Mouse (Mus musculus) midbrain, embryonic 15.5 days (tissue): ENCODE results near the gene Abhd16a. TPM values are rescaled to one million over a fixed set of nuclear protein-coding genes. Genes with fewer than 3 reads are reported as not detected.
A peak's percentile ranks its signal among the peaks of the same experiment; 100 is the strongest.

Source experiments
- ATAC-seq: fragments of 200-750 bp; cut with Nextera tagmentation; replicated peaks from 2 replicates; pipeline ENCODE4 v1.8.0; 2017; ENCODE audit warnings: moderate TSS enrichment
- H3K27ac ChIP-seq: fragments of 300-500 bp; sonication (generic); 2 replicates; pipeline ENCODE4 v1.5.1; 2015; ENCODE audit warnings: mild to moderate bottlenecking, inconsistent platforms
- H3K27me3 ChIP-seq: fragments of 300-500 bp; sonication (generic); replicated peaks from 2 replicates; pipeline ENCODE4 v1.6.1; 2015; ENCODE audit warnings: inconsistent platforms
- H3K36me3 ChIP-seq: fragments of 300-500 bp; sonication (generic); replicated peaks from 2 replicates; pipeline ENCODE4 v1.6.1; 2015; ENCODE audit warnings: inconsistent platforms
- H3K4me1 ChIP-seq: fragments of 300-500 bp; sonication (generic); 2 replicates; pipeline ENCODE4 v1.6.1; 2015; ENCODE audit warnings: inconsistent platforms
- H3K4me2 ChIP-seq: fragments of 300-500 bp; sonication (generic); 2 replicates; pipeline ENCODE4 v1.6.1; 2015; ENCODE audit warnings: inconsistent platforms, mild to moderate bottlenecking, moderate library complexity
- H3K4me3 ChIP-seq: fragments of 300-500 bp; sonication (generic); 2 replicates; pipeline ENCODE4 v1.5.1; 2015; ENCODE audit warnings: mild to moderate bottlenecking, inconsistent platforms
- H3K9ac ChIP-seq: fragments of 300-500 bp; sonication (generic); 2 replicates; pipeline ENCODE4 v1.6.1; 2015; ENCODE audit warnings: mild to moderate bottlenecking, inconsistent platforms
- H3K9me3 ChIP-seq: fragments of 300-500 bp; sonication (generic); 2 replicates; pipeline ENCODE4 v1.6.1; 2016; ENCODE audit warnings: inconsistent platforms
- WGBS: fragments of 180-500 bp; shearing (Covaris S2); methylation state at CpG from one replicate; pipeline ENCODE4 v1.1.7; 2015; ENCODE audit warnings: mixed read lengths; 5-methylcytosine and 5-hydroxymethylcytosine counted together
- polyA plus RNA-seq: library from polyadenylated mRNA; unstranded; fragments of >200 nt; fragmentation: Nextera tagmentation; extraction: Ambion mirVana; gene quantifications from 2 replicates; pipeline ENCODE4 v1.2.1, GENCODE M21; 2015

The Abhd16a gene
- polyA plus RNA-seq, 1 experiment from 2014 or later, result 105 TPM

DNA sequence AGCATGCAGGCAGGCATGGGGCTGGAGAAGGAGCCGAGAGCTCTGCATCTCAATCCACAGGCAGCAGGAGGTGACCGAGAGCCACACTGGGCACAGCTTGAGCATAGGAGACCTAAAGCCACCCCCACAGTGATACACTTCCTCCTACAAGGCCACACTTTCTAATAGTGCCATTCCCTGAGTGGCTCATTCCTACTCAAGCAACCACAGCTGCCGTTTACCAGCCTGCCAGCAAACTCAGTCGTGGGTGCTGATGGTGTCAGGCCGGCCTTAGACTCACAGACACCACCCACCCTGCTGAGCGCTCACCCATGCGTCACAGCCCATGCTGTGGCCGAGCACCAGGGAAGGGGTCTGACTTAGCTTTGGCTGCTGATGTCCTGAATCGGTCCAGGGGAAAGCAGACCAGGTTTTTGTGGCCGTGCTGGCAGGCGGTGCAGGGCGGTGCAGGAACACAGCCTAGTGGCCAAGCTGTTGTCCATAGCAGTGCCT, 8.1 kb downstream of the Abhd16a start:
- 70% methylated on average over 12 of the region's 12 CpGs for WGBS
- Histone ChIP-seq H3K27me3 (no peaks in the 10 kb centered on the region), H3K4me1 (no peaks in the 10 kb centered on the region), H3K4me3 (no peak overlapping the region), H3K27ac (no peak overlapping the region), H3K36me3 (peaks cover 39% of the 10 kb centered on the region), H3K9ac (no peak overlapping the region), H3K4me2 (no peak overlapping the region), H3K9me3 (no peaks in the 10 kb centered on the region)
- no peak for ATAC-seq

DNA sequence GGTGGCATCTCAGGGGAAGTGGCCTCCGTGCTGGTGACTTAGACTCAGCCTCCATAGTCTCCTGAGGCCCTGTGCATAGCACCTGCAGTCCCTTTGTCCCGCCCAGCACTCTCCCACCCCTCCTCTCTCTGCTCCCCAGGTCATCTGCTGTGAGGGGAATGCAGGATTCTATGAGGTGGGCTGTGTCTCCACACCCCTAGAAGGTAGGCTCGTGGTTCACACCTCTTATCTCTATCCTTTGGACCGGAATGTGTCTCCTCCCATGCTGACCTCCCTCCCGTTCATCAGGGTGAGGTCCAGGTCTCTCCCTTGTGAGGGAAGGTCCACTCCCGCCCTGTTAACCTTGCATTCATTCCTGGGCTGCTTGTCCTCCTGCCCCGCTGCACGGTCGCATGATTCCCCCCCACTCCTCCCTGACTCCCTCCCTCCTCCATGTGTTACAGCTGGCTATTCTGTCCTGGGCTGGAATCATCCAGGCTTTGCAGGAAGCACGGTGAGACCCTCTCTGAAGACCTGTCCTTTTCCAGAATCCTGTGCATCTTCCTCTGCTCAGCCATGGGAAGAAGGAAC, 11.2 kb downstream of the Abhd16a start:
- Histone ChIP-seq H3K4me2 (no peak overlapping the region), H3K27me3 (no peaks in the 10 kb centered on the region), H3K4me3 (no peak overlapping the region), H3K9me3 (no peaks in the 10 kb centered on the region), H3K36me3 (peaks cover 50% of the 10 kb centered on the region), H3K9ac (no peak overlapping the region), H3K4me1 (no peaks in the 10 kb centered on the region), H3K27ac (no peak overlapping the region)
- no peak for ATAC-seq
- 76% methylated on average over 10 of the region's 10 CpGs for WGBS

DNA sequence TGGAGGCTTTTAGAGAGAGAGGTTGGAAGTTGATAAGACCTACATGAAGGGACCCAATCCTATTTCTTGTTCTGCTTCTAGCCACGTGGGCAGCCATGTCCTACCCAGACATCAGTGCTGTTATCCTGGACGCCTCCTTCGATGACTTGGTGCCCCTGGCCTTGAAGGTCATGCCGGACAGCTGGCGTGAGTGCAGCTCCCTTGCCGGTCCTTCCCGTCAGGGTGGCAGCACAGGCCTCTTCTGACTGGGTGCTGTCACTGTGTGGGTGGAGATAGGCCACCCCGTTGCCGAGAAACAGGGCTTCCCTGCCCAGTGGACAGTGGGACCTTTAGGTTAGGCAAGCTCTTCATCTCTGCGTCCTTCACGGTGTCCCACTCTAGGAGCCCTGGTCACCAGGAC, 12.1 kb downstream of the Abhd16a start:
- Histone ChIP-seq H3K27me3 (no peaks in the 10 kb centered on the region), H3K4me2 (no peak overlapping the region), H3K9ac (no peak overlapping the region), H3K36me3 (peaks cover 50% of the 10 kb centered on the region), H3K4me3 (no peak overlapping the region), H3K4me1 (peaks cover 6% of the 10 kb centered on the region; the same call in 1 of the 2 replicates), H3K9me3 (no peaks in the 10 kb centered on the region), H3K27ac (no peak overlapping the region)
- 90% methylated on average over 11 of the region's 11 CpGs for WGBS
- no peak for ATAC-seq

DNA sequence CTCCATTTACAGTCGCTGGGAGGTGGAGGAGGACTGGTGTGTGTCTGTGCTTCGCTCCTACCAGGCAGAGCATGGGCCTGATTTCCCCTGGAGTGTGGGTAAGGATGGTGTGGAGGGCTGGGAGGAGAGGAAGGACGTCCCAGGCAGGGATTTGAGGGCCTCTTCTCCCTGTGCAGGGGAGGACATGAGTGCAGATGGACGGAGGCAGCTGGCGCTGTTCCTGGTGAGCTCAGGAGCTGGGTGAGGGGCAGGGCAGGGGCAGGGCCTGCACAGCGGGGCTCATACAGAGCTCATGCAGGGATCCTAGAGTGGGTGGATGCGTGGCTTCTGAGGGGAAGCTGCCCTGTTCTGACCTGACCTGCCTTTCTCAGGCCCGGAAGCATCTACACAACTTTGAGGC, 13.2 kb downstream of the Abhd16a start:
- Histone ChIP-seq H3K4me1 (peaks cover 6% of the 10 kb centered on the region; the same call in 1 of the 2 replicates), H3K9me3 (no peaks in the 10 kb centered on the region), H3K9ac (no peak overlapping the region), H3K36me3 (peaks cover 39% of the 10 kb centered on the region; the same call in 1 of the 2 replicates), H3K4me2 (no peak overlapping the region), H3K27ac (no peak overlapping the region), H3K27me3 (no peaks in the 10 kb centered on the region), H3K4me3 (no peak overlapping the region)
- 68% methylated on average over 8 of the region's 8 CpGs for WGBS
- ATAC-seq, result no peak

DNA sequence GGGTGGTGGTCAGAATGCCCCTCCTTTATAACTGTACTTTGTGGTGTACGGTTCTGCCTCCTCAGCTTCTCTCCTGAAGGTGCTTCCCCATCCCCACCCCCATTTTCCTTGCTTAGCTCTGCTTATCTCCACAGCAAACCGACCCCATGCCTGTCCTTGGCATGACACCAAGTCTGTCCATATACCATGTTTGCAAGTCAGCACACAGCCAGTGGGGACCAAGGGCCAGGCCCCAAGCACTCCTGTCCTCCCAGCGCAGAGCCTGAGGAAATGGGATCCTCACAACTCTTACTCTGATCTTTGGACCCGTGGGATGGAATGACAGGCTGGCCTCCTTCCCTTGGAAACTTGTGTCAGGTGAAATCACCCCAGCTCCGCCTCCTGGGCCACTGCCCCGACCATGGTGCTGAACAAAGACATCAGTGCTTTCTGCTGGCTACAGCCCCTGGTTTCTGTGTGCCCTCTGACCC, 14.2 kb downstream of the Abhd16a start:
- Histone ChIP-seq H3K27ac (no peak overlapping the region), H3K36me3 (peaks cover 38% of the 10 kb centered on the region; the same call in 1 of the 2 replicates), H3K9me3 (no peaks in the 10 kb centered on the region), H3K4me1 (peaks cover 6% of the 10 kb centered on the region; the same call in 1 of the 2 replicates), H3K27me3 (no peaks in the 10 kb centered on the region), H3K9ac (no peak overlapping the region), H3K4me3 (no peak overlapping the region), H3K4me2 (no peak overlapping the region)
- WGBS, result 71% methylated on average over 6 of the region's 6 CpGs
- ATAC-seq, result no peak

DNA sequence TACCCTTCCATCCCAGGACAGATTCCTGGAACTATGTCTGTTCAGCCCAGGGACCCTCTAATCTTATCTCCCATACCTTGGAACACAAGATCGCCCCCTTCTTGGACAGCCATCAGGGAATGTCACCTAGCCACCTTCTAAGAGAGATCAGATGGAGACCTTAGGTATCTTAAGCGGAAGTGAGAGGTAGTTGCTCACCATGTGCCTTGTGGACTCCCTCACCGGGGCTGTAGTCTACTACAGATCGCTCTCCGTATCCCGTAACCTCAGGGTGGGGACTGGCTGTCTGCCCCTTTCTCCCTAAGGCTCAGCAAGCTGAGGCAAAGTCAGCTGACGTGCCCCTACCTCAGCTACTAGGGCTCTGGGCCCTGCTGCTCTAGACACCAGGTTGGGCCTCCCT, 15.0 kb downstream of the Abhd16a start:
- ATAC-seq, result no peak
- Histone ChIP-seq H3K4me2 (no peak overlapping the region), H3K4me3 (no peak overlapping the region), H3K36me3 (peaks cover 33% of the 10 kb centered on the region; the same call in 1 of the 2 replicates), H3K9me3 (no peaks in the 10 kb centered on the region), H3K27ac (no peak overlapping the region), H3K27me3 (no peaks in the 10 kb centered on the region), H3K4me1 (peaks cover 6% of the 10 kb centered on the region; the same call in 1 of the 2 replicates), H3K9ac (no peak overlapping the region)
- WGBS, result 94% methylated on average over 7 of the region's 7 CpGs

DNA sequence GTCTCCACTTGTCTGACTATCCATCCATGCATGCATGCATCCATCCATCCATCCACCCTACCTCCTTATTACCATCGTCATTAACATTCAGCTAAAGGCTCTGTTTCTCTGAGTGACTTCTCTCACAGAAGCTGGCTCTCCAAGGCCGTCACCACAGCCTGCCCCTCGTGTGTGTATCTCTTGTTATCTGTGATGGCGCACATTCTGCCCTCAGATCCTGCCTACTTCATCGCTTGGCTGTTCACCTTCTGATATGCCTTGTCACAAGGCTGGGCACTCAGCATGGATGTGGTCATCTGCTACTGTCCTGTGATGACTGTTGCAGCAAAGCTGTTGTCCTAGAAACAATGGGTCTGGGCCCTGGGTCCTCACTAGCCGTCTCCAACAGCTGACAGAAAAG, 15.7 kb downstream of the Abhd16a start:
- WGBS, result 72% methylated on average over 6 of the region's 6 CpGs
- Histone ChIP-seq H3K9me3 (no peaks in the 10 kb centered on the region), H3K27me3 (no peaks in the 10 kb centered on the region), H3K4me2 (no peak overlapping the region), H3K27ac (no peak overlapping the region), H3K4me3 (no peak overlapping the region), H3K9ac (no peak overlapping the region), H3K4me1 (peaks cover 6% of the 10 kb centered on the region; the same call in 1 of the 2 replicates), H3K36me3 (peaks cover 33% of the 10 kb centered on the region; the same call in 1 of the 2 replicates)
- no peak for ATAC-seq

DNA sequence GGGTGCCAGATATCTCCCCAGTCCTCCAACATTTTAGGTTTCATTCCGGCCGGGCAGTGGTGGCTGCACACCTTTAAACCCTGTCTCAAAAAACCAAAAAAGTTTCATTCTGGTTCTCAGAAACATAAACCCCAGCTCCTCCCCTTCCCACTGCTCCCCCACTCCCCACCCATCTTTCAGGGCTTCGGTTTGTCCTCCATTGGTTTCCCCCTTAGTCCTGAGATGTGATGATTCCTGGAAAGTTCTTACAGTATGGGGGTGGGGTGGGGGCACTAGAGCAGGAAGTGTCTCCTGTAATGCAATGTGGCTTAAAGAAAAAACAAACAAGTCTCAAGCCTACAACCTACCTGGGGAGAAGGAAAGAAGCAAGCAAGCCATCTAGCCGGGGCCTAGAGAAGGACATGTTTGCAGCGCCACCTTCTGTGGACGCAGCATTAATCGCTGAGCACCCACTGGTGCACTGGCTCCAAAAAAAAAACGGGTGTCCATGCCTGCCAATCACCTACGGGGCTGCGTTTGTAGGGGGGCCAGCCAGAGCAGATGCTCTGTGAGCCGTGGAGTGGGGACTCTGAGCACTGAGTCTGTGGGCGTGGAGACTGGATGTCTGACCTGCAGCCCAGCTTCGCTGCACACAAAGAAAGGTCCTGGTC, 16.8 kb downstream of the Abhd16a start:
- Histone ChIP-seq H3K27me3 (no peaks in the 10 kb centered on the region), H3K4me1 (peaks cover 6% of the 10 kb centered on the region; the same call in 1 of the 2 replicates), H3K27ac (no peak overlapping the region), H3K4me2 (peak overlapping the region; percentile 26), H3K9me3 (no peaks in the 10 kb centered on the region), H3K9ac (0 out of 2 replicates have a peak overlapping the region, but pooled peaks have one; percentile 7), H3K36me3 (peaks cover 28% of the 10 kb centered on the region; the same call in 1 of the 2 replicates), H3K4me3 (no peak overlapping the region)
- WGBS, result 19% methylated on average over 13 of the region's 13 CpGs
- ATAC-seq, result no peak

DNA sequence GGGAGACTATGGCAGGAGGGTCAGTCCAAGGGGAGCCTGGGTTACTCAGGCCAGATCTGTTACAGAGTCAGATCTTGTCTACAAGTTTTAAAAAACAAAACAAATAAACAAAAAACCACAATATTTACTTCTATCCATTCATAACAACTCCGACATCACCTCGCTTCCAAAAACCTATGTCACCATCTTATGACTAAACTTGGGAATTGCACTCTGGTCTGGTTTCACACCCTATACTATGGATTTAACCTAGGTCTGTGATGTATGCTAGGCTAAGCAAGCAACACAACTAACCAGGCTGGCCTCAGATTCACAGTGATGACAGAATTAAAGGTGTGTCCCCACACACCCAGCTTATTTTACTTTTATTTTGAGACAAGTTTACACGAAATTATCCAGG, 17.5 kb downstream of the Abhd16a start:
- Histone ChIP-seq H3K4me3 (no peak overlapping the region), H3K9me3 (no peaks in the 10 kb centered on the region), H3K36me3 (peaks cover 22% of the 10 kb centered on the region; the same call in 1 of the 2 replicates), H3K27ac (no peak overlapping the region), H3K4me1 (peaks cover 6% of the 10 kb centered on the region; the same call in 1 of the 2 replicates), H3K27me3 (no peaks in the 10 kb centered on the region), H3K9ac (no peak overlapping the region), H3K4me2 (no peak overlapping the region)
- 70% methylated on average over 3 of the region's 3 CpGs for WGBS
- ATAC-seq, result no peak

DNA sequence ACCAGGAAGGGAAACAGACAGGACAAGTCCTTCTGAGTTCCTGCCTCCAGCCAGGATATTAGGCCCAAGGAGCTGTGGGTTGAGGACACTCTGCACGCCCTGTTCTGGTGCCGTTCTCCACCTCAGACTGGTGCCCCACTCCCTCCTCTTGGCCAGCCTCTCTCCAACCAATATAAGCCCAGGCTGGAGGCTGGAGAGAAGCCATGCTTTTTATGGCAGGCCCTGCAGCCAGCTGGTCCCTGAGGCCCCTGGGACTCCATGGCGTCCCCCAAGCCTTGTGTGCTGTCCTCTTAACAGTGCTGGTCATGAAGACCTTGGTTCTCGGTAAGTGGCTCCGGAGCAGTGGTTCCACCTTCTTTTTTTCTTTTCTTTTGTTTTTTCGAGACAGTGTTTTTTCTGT, 19.0 kb downstream of the Abhd16a start, which contains the start of gene Ly6g5c:
Gene Ly6g5c, plus strand, starts transcription at position 183 of the 400 bp plus-strand sequence.
- Histone ChIP-seq H3K4me2 (no peak within 1 kb of the TSS), H3K4me1 (peaks cover 6% of the 10 kb centered on the region; the same call in 1 of the 2 replicates), H3K4me3 (no peak within 1 kb of the TSS), H3K36me3 (peaks cover 7% of the 10 kb centered on the region; the same call in 1 of the 2 replicates), H3K9me3 (no peaks in the 10 kb centered on the region), H3K27ac (no peak within 1 kb of the TSS), H3K9ac (no peak within 1 kb of the TSS), H3K27me3 (no peaks in the 10 kb centered on the region)
- no peak for ATAC-seq
- WGBS, result 82% methylated on average over 6 of the region's 6 CpGs

DNA sequence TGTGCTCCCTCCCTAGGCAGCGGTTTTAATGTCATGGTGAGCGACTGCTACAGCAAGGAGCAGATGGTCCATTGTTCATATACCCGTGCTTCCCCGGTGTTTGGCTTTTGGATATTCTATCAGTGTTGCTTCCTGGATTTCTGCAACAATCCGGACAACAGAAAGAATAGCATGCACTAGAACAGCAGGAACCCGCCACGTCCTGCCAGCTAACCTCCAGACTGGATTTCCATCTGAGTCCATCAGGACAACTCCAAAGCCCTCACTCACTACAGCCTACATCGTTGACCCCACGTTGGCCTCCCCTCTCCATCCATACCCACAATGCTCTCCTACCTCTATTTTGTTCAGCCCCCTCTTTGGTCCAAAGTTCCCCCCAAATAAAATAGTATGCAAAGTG, 22.7 kb downstream of the Abhd16a start:
- Histone ChIP-seq H3K9me3 (no peaks in the 10 kb centered on the region), H3K36me3 (peaks cover 13% of the 10 kb centered on the region), H3K4me2 (no peak overlapping the region), H3K9ac (no peak overlapping the region), H3K27ac (no peak overlapping the region), H3K4me1 (no peaks in the 10 kb centered on the region), H3K4me3 (no peak overlapping the region), H3K27me3 (no peaks in the 10 kb centered on the region)
- WGBS, result 74% methylated on average over 9 of the region's 9 CpGs
- ATAC-seq, result no peak

DNA sequence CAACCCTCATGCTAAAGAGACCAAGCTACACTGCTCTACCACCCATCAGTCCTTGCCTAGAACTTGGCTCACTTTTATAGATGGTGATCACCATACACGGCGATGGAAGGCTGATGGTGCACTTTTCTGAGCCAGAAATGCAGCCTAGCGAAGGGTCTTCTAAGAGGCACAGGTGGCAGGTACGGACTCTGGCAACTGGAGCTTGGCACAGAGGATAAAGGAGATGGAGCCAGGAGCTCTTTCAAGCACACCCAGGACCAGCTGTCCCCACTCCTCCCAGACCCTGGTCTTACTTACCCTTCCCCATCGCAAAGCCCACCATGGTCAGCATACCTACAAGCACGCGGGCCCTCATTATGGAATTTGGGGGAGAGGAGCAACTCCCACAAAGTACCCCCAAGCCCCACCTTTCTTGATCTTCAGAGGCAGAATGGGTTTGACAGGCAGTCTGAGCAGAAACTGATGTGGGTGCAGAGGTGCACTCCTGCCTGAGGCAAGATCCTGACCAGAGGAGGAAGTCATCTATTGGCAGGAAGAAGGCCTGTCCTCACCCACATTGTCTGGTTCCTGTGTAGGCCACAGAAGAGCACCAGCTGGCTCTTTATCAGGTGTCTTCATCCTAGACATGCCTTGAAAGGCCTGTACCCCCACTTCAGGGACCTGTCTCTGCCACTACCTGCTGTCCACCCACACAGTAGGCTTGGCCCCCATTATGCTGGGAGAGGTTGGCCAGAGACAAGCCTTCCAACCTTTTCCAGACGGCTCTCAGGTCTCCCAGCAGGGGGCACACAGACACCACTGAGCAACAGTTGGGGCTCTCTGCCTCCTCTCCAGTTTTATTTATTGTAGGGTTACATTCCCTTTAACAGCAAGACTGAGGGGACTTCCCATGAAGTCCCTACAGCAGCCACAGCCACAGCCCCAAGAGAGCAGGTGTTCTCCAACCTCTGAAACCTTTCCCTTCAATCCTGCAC, 26.3 kb downstream of the Abhd16a start, which contains the start of gene Ly6g5b:
Gene Ly6g5b, minus strand, starts transcription at position 383 of the 974 bp plus-strand sequence.
- Histone ChIP-seq H3K9ac (no peak within 1 kb of the TSS), H3K4me1 (peaks cover 8% of the 10 kb centered on the region), H3K4me2 (no peak within 1 kb of the TSS), H3K9me3 (no peaks in the 10 kb centered on the region), H3K27me3 (no peaks in the 10 kb centered on the region), H3K27ac (no peak within 1 kb of the TSS), H3K36me3 (peaks cover 29% of the 10 kb centered on the region), H3K4me3 (no peak within 1 kb of the TSS)
- ATAC-seq, result no peak
- 88% methylated on average over 8 of the region's 8 CpGs for WGBS
